Mouse (Mus musculus) intestine, embryonic 14.5 days (tissue): ENCODE results near the gene Birc6. TPM values are rescaled to one million over a fixed set of nuclear protein-coding genes. Genes with fewer than 3 reads are reported as not detected.

Experiments
- ATAC-seq: fragments of 200-750 bp; cut with Nextera tagmentation; replicated peaks from 2 replicates; pipeline ENCODE4 v1.8.0; 2017; ENCODE audit warnings: low read depth, moderate number of reproducible peaks, moderate TSS enrichment, moderate library complexity; ENCODE audit not compliant: low FRiP score, low TSS enrichment
- DNase-seq: peaks from one replicate; pipeline ENCODE4 v3.0.0-alpha.2; 2018; ENCODE audit warnings: low spot score
- H3K27ac ChIP-seq: fragments of 300-500 bp; sonication (generic); 2 replicates; pipeline ENCODE4 v1.5.1; 2014; ENCODE audit warnings: low read depth, mild to moderate bottlenecking, control low read depth
- H3K27me3 ChIP-seq: fragments of 300-500 bp; sonication (generic); replicated peaks from 2 replicates; pipeline ENCODE4 v1.6.1; 2014; ENCODE audit warnings: low read length, control low read depth; ENCODE audit not compliant: control insufficient read depth, insufficient read depth
- H3K36me3 ChIP-seq: fragments of 300-500 bp; sonication (generic); 2 replicates; pipeline ENCODE4 v1.6.1; 2014; ENCODE audit warnings: low read length, control low read depth; ENCODE audit not compliant: control insufficient read depth, insufficient read depth
- H3K4me1 ChIP-seq: fragments of 300-500 bp; sonication (generic); replicated peaks from 2 replicates; pipeline ENCODE4 v1.6.1; 2014; ENCODE audit warnings: low read length, control low read depth, mixed read lengths; ENCODE audit not compliant: control insufficient read depth, insufficient read depth
- H3K4me2 ChIP-seq: fragments of 300-500 bp; sonication (generic); 2 replicates; pipeline ENCODE4 v1.6.1; 2014; ENCODE audit warnings: low read length
- H3K4me3 ChIP-seq: fragments of 300-500 bp; sonication (generic); 2 replicates; pipeline ENCODE4 v1.5.1; 2014; ENCODE audit warnings: low read depth, low read length, control low read depth, mixed read lengths
- H3K9ac ChIP-seq: fragments of 300-500 bp; sonication (generic); 2 replicates; pipeline ENCODE4 v1.6.1; 2014; ENCODE audit warnings: mild to moderate bottlenecking, low read length
- H3K9me3 ChIP-seq: fragments of 300-500 bp; sonication (generic); 2 replicates; pipeline ENCODE4 v1.6.1; 2016; ENCODE audit warnings: low read length, control low read depth; ENCODE audit not compliant: control insufficient read depth
- WGBS: fragments of 180-500 bp; shearing (Covaris S2); extraction: QIAGEN DNeasy Blood & Tissue Kit; methylation state at CpG from one replicate; pipeline ENCODE4 v1.1.7; 2014; 5-methylcytosine and 5-hydroxymethylcytosine counted together
- polyA plus RNA-seq: library from polyadenylated mRNA; unstranded; fragments of >200 nt; fragmentation: Nextera tagmentation; extraction: Ambion mirVana; gene quantifications from 2 replicates; pipeline ENCODE4 v1.2.1, GENCODE M21; 2014

Gene Birc6
- polyA plus RNA-seq, 1 experiment from 2014 or later = 109 TPM

GRCm38 (mm10) chr17:74537526-74537925, 9.4 kb downstream of the Birc6 start:
- no peak for DNase-seq
- H3K27me3 ChIP-seq = no peaks in the 10 kb centered on the region
- no peak overlapping the region for H3K4me2 ChIP-seq

GRCm38 (mm10) chr17:74543615-74544014, 15.5 kb downstream of the Birc6 start:
- Histone ChIP-seq H3K27me3 (no peaks in the 10 kb centered on the region), H3K4me2 (no peak overlapping the region), H3K4me3 (no peak overlapping the region), H3K36me3 (peaks cover 23% of the 10 kb centered on the region), H3K9me3 (no peaks in the 10 kb centered on the region), H3K9ac (no peak overlapping the region), H3K27ac (no peak overlapping the region), H3K4me1 (no peaks in the 10 kb centered on the region)
- no peak for ATAC-seq
- DNase-seq = no peak
- 97% methylated on average over 2 of the region's 2 CpGs for WGBS

More at GRCm38 (mm10) chr17:74537526-74537925, 9.4 kb downstream of the Birc6 start:
- H3K9me3 ChIP-seq = no peaks in the 10 kb centered on the region
- WGBS = 86% methylated on average over 1 of the region's 1 CpGs
- no peaks in the 10 kb centered on the region for H3K4me1 ChIP-seq
- no peak overlapping the region for H3K4me3 ChIP-seq
- H3K9ac ChIP-seq = no peak overlapping the region
- ATAC-seq = no peak
- no peak overlapping the region for H3K27ac ChIP-seq
- H3K36me3 ChIP-seq = no peaks in the 10 kb centered on the region; the same call in 1 of the 2 replicates

- H3K27me3 ChIP-seq = no peaks in the 10 kb centered on the region
- DNase-seq = no peak
- H3K9ac ChIP-seq = no peak overlapping the region
- WGBS = 85% methylated on average over 5 of the region's 5 CpGs
- ATAC-seq = no peak
- no peak overlapping the region for H3K4me2 ChIP-seq
- H3K4me3 ChIP-seq = no peak overlapping the region
- no peak overlapping the region for H3K27ac ChIP-seq
- peaks cover 55% of the 10 kb centered on the region for H3K36me3 ChIP-seq
- H3K4me1 ChIP-seq = no peaks in the 10 kb centered on the region
- H3K9me3 ChIP-seq = no peaks in the 10 kb centered on the region
Measured at GRCm38 (mm10) chr17:74554118-74554517, 26.0 kb downstream of the Birc6 start.

GRCm38 (mm10) chr17:74559891-74560290, 31.8 kb downstream of the Birc6 start:
- DNase-seq (no peak), ATAC-seq (no peak)
- H3K4me3 ChIP-seq = no peak overlapping the region
- no peak overlapping the region for H3K9ac ChIP-seq
- no peak overlapping the region for H3K27ac ChIP-seq
- no peaks in the 10 kb centered on the region for H3K27me3 ChIP-seq
- WGBS = 89% methylated on average over 11 of the region's 11 CpGs
- no peaks in the 10 kb centered on the region for H3K9me3 ChIP-seq
- H3K36me3 ChIP-seq = peaks cover 60% of the 10 kb centered on the region
- no peaks in the 10 kb centered on the region for H3K4me1 ChIP-seq
- no peak overlapping the region for H3K4me2 ChIP-seq

GRCm38 (mm10) chr17:74564151-74564550, 36.1 kb downstream of the Birc6 start:
- H3K4me2 ChIP-seq = no peak overlapping the region
- no peaks in the 10 kb centered on the region for H3K27me3 ChIP-seq
- H3K4me1 ChIP-seq = no peaks in the 10 kb centered on the region
- H3K9ac ChIP-seq = no peak overlapping the region
- H3K9me3 ChIP-seq = no peaks in the 10 kb centered on the region
- H3K27ac ChIP-seq = no peak overlapping the region
- DNase-seq (no peak), ATAC-seq (no peak)
- H3K4me3 ChIP-seq = no peak overlapping the region
- H3K36me3 ChIP-seq = peaks cover 67% of the 10 kb centered on the region

- Histone ChIP-seq H3K9ac (no peak overlapping the region), H3K27me3 (no peaks in the 10 kb centered on the region), H3K36me3 (peaks cover 39% of the 10 kb centered on the region), H3K9me3 (no peaks in the 10 kb centered on the region), H3K27ac (no peak overlapping the region), H3K4me3 (no peak overlapping the region), H3K4me2 (no peak overlapping the region), H3K4me1 (no peaks in the 10 kb centered on the region)
- DNase-seq (no peak), ATAC-seq (no peak)
- WGBS = 76% methylated on average over 1 of the region's 1 CpGs
Measured at GRCm38 (mm10) chr17:74569219-74569618, 41.1 kb downstream of the Birc6 start.

- Histone ChIP-seq H3K9me3 (no peaks in the 10 kb centered on the region), H3K4me3 (no peak overlapping the region), H3K27me3 (no peaks in the 10 kb centered on the region), H3K27ac (no peak overlapping the region), H3K9ac (no peak overlapping the region), H3K36me3 (peaks cover 39% of the 10 kb centered on the region), H3K4me2 (no peak overlapping the region), H3K4me1 (no peaks in the 10 kb centered on the region)
- WGBS = 91% methylated on average over 1 of the region's 1 CpGs
- no peak for ATAC-seq
- no peak for DNase-seq
Measured at GRCm38 (mm10) chr17:74570585-74570984, 42.5 kb downstream of the Birc6 start.

GRCm38 (mm10) chr17:74577173-74577572, 49.1 kb downstream of the Birc6 start:
- 63% methylated on average over 5 of the region's 5 CpGs for WGBS
- H3K9me3 ChIP-seq = no peaks in the 10 kb centered on the region
- DNase-seq (no peak), ATAC-seq (no peak)
- H3K4me1 ChIP-seq = no peaks in the 10 kb centered on the region
- peaks cover 35% of the 10 kb centered on the region for H3K36me3 ChIP-seq
- no peak overlapping the region for H3K27ac ChIP-seq
- no peak overlapping the region for H3K4me3 ChIP-seq
- H3K27me3 ChIP-seq = no peaks in the 10 kb centered on the region
- no peak overlapping the region for H3K4me2 ChIP-seq
- H3K9ac ChIP-seq = no peak overlapping the region

- Histone ChIP-seq H3K9me3 (no peaks in the 10 kb centered on the region), H3K36me3 (peaks cover 30% of the 10 kb centered on the region), H3K27ac (no peak overlapping the region), H3K4me3 (no peak overlapping the region), H3K27me3 (no peaks in the 10 kb centered on the region), H3K4me2 (no peak overlapping the region), H3K9ac (no peak overlapping the region), H3K4me1 (no peaks in the 10 kb centered on the region)
- ATAC-seq (no peak), DNase-seq (no peak)
- 90% methylated on average over 7 of the region's 7 CpGs for WGBS
Measured at GRCm38 (mm10) chr17:74579586-74579985, 51.5 kb downstream of the Birc6 start.
